Mouse (Mus musculus): ENCODE results near the gene Zfp641.

- no peak for TF ChIP-seq CTCF (IDR thresholded peaks at IDR 0.05; ENCODE audit: low read depth, low read length)
- TF ChIP-seq POLR2A (IDR thresholded peaks at IDR 0.05; ENCODE audit: extremely low read depth, insufficient read depth, low read length): no peak
Observed at GRCm38 (mm10) chr15:98340887-98341286, 44.9 kb upstream of the Zfp641 start, which contains the start of gene Olfr284.
